Mouse (Mus musculus) naive thymus-derived CD4-positive, alpha-beta T cell, adult 5 months (primary cell): ENCODE results near the gene Pacsin2. TPM values are rescaled to one million over a fixed set of nuclear protein-coding genes. Genes with fewer than 3 reads are reported as not detected.

Experiments used
- polyA plus RNA-seq: library from polyadenylated mRNA; unstranded; fragments of 100-300 nt; shearing (Covaris generic); gene quantifications from one replicate; pipeline ENCODE4 v1.2.1, GENCODE M21; 2017

Pacsin2 gene
- polyA plus RNA-seq: 40.4 TPM

GRCm38 (mm10) chr15:83464083-83464904 lies at the start of gene Pacsin2:
Pacsin2 (minus strand) TSS chr15:83464606.

GRCm38 (mm10) chr15:83510805-83511405 lies 46.5 kb upstream of the Pacsin2 start, which contains the start of gene Ttll1:
Ttll1 (minus strand) TSS chr15:83510893.

DNA sequence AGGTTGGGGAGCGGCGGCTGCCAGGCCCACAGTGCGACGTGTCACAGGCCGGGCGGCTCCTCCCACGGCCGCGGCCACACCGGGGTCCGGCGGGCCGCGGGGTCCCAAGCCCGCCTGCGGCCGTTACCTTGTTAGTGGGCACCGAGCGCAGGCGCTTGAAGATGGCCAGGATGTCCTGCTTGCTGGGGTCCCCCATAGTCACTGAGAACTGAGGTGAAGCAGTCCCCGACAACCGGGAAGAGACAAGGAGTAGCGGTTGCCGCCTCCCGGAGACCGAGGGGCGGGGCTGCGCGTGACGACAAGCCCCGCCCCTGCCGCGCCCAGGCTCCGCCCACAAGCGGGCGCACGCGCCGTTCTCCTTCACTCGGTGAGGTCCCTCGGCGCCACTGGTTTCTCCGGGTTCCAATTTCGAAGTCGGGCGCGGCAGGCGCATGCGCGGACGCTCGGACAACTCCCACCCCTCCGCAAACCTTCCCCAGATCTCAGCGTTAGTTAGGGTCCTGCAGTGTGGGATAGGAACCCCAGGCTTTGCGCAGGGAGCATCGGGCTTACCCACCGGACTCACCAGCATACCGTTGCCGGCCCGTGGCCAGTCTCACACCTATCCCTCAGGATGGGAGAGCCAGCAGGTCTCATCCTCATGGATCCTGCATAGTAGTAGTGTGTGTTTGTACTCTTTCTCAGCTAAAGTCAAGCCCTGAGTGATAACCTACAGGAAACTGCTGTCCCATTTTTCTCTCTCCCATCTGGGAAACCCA lies 114.3 kb downstream of the Pacsin2 start, which contains the start of gene Arfgap3:
TSS of gene Arfgap3 (minus strand) at position 294 of the 758 bp plus-strand sequence.

Other genes starting within 250 kb of the Pacsin2 start
- gene A4galt, start 212.8 kb downstream of the Pacsin2 start, polyA plus RNA-seq: not detected
- 7.8 TPM for gene Arfgap3, start 114.4 kb downstream of the Pacsin2 start, polyA plus RNA-seq
- 7.8 TPM for gene Ttll1, start 46.3 kb upstream of the Pacsin2 start, polyA plus RNA-seq
- gene Bik, start 62.3 kb upstream of the Pacsin2 start, polyA plus RNA-seq: 0.70 TPM
- gene Tspo, start 99.0 kb upstream of the Pacsin2 start, polyA plus RNA-seq: 288 TPM
- gene Mcat, start 99.2 kb upstream of the Pacsin2 start, polyA plus RNA-seq: 9.2 TPM
- gene Ttll12, start 130.6 kb upstream of the Pacsin2 start, polyA plus RNA-seq: 23.8 TPM